Mouse (Mus musculus): ENCODE measurements around the gene Sema6b.

- TF ChIP-seq POLR2A (IDR thresholded peaks at IDR 0.05; ENCODE audit: insufficient read length, low read depth) = no peak
- TF ChIP-seq MYOD1 (IDR thresholded peaks at IDR 0.05; ENCODE audit: control insufficient read depth in 1 of 3, insufficient read length in 2 of 3, low read depth in 2 of 3) = no peak
- TF ChIP-seq MYOG (IDR thresholded peaks at IDR 0.05; ENCODE audit: control insufficient read depth in 1 of 3, insufficient read depth in 1 of 3, insufficient read length in 2 of 3, low read depth in 2 of 3) = no peak
Measured at GRCm38 (mm10) chr17:56132661-56133060, 7.5 kb downstream of the Sema6b start.

Measured in myocyte (in vitro differentiated cells).